Mouse (Mus musculus): Measurements from ENCODE around the gene Sik2. TPM values are rescaled to one million over a fixed set of nuclear protein-coding genes. Genes with fewer than 3 reads are reported as not detected.
A peak's percentile ranks its signal among the peaks of the same experiment; 100 is the strongest.

Gene Sik2
- polyA plus RNA-seq, 1 experiment from 2014 or later = 7.0 TPM

- Histone ChIP-seq H3K27ac (peak overlapping the region; percentile 53; the same call in 1 of the 2 replicates), H3K4me2 (no peak overlapping the region), H3K27me3 (no peaks in the 10 kb centered on the region), H3K9ac (no peak overlapping the region), H3K36me3 (0 out of 2 replicates have a peak, but pooled peaks cover 3% of the 10 kb centered on the region), H3K4me1 (replicated peaks) (peaks cover 26% of the 10 kb centered on the region), H3K4me3 (replicated peaks) (no peak overlapping the region), H3K9me3 (replicated peaks) (no peaks in the 10 kb centered on the region)
- no peak for ATAC-seq (ENCODE audit: low read depth)
- no peak for DNase-seq
- WGBS (ENCODE audit: insufficient replicate concordance) = 55% methylated on average over 1 of the region's 1 CpGs
Measured at GRCm38 (mm10) chr9:50944826-50945225, 64.0 kb downstream of the Sik2 start.

DNA sequence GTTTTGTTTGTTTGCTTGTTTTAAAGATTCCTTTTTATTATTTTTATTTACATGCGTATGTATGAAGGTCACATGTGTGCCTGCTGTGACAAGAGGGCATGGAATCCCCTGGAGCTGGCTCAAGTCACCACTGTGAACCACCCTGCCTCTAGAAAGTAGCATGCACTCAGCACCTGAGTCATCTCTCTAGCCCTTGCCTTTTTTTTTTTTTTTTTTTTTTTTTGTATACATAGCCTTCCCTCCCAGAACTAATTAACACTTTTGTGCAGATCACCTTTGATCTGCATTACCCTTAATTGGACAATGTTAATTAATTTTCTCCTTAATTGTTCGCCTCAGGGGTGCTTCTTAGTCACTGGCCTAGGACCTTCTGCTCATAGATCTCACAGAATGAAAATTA lies 66.2 kb downstream of the Sik2 start:
- H3K36me3 ChIP-seq = 0 out of 2 replicates have a peak, but pooled peaks cover 3% of the 10 kb centered on the region
- no peaks in the 10 kb centered on the region for H3K27me3 ChIP-seq
- WGBS (ENCODE audit: insufficient replicate concordance) = 83% methylated on average over 2 of the region's 2 CpGs
- H3K4me2 ChIP-seq = no peak overlapping the region
- no peak overlapping the region for H3K9ac ChIP-seq
- no peak overlapping the region for H3K27ac ChIP-seq
- no peak overlapping the region for H3K4me3 ChIP-seq (replicated peaks)
- DNase-seq = no peak
- H3K9me3 ChIP-seq (replicated peaks) = no peaks in the 10 kb centered on the region
- ATAC-seq (ENCODE audit: low read depth) = no peak
- H3K4me1 ChIP-seq (replicated peaks) = peaks cover 30% of the 10 kb centered on the region

- Histone ChIP-seq H3K27ac (no peak overlapping the region), H3K27me3 (no peaks in the 10 kb centered on the region), H3K36me3 (0 out of 2 replicates have a peak, but pooled peaks cover 3% of the 10 kb centered on the region), H3K4me3 (replicated peaks) (no peak overlapping the region), H3K4me2 (no peak overlapping the region), H3K4me1 (replicated peaks) (peaks cover 27% of the 10 kb centered on the region), H3K9me3 (replicated peaks) (no peaks in the 10 kb centered on the region), H3K9ac (no peak overlapping the region)
- WGBS (ENCODE audit: insufficient replicate concordance) = 41% methylated on average over 3 of the region's 3 CpGs
- ATAC-seq (ENCODE audit: low read depth) (no peak), DNase-seq (no peak)
Measured at GRCm38 (mm10) chr9:50941804-50942401, 67.0 kb downstream of the Sik2 start.

DNA sequence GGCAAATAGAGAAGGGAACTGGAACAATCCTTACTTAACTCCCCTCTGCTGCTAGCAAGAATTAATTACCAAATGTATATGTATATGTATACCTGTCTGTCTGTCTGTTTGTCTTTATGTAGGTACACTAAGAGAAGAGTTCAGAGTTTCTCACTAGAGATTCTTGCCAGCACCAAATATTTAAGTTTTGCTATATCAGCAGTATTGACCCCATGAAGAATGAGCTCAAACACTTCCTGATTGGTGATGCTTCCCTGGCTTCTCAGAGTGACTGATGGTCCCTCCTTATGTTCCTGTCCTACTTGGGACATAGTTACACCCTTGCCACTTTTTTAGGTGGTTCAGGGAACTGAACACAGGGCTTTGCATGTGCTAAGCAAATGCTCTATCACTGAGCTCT lies 78.9 kb downstream of the Sik2 start:
- no peak overlapping the region for H3K4me2 ChIP-seq
- no peaks in the 10 kb centered on the region for H3K9me3 ChIP-seq (replicated peaks)
- no peak for ATAC-seq (ENCODE audit: low read depth)
- no peak overlapping the region for H3K27ac ChIP-seq
- H3K4me3 ChIP-seq (replicated peaks) = no peak overlapping the region
- no peak overlapping the region for H3K9ac ChIP-seq
- DNase-seq = no peak
- no peaks in the 10 kb centered on the region for H3K27me3 ChIP-seq
- peaks cover 20% of the 10 kb centered on the region for H3K4me1 ChIP-seq (replicated peaks)
- peaks cover 36% of the 10 kb centered on the region for H3K36me3 ChIP-seq

DNA sequence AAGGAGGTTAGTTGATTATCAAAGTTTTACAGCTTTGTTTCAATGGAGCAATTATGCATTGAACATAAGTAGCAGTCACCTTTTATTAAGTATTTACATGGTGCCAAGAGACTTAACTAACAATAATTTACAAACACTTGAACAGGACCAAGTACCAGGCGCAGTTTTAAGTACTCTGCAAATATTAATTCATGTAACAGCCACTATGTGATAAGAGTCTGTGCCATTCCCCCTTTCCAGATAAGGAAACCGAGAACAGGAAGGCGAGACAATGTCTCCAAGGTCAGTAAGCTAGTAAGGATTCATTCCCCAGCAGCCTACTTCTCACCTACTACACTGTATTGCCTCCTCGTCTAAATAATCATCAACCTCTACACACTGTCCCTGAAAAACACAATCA lies 83.1 kb downstream of the Sik2 start:
- Histone ChIP-seq H3K27ac (peak overlapping the region; percentile 85), H3K4me3 (replicated peaks) (no peak overlapping the region; the same call in 1 of the 2 replicates), H3K4me1 (replicated peaks) (peaks cover 60% of the 10 kb centered on the region), H3K4me2 (peak overlapping the region; percentile 41), H3K9ac (peak overlapping the region; percentile 51; the same call in 1 of the 2 replicates), H3K36me3 (peaks cover 25% of the 10 kb centered on the region), H3K9me3 (replicated peaks) (no peaks in the 10 kb centered on the region), H3K27me3 (no peaks in the 10 kb centered on the region)
- ATAC-seq (ENCODE audit: low read depth) = 0 out of 2 replicates have a peak, but pooled peaks have one; percentile 19
- WGBS (ENCODE audit: insufficient replicate concordance) = 19% methylated on average over 4 of the region's 4 CpGs
- DNase-seq = no peak

DNA sequence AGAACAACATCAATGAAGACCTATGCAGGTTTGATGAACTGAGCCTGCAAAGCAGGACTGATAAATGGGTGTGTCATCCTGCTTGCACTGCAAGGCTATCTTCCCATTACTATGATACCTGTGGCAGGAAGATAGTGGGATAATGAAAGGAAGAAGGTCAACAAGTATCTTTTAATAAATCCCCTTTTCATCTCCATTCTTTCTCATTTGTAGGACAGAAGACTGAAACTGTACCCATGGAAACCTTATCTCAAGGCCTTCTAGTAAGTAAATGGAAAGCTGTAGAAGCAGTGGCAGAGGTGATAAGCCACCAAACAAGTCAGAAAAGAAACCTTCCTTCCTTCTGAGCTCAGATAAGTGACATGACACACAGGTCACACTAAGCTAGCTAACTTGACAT lies 84.4 kb downstream of the Sik2 start:
- ATAC-seq (ENCODE audit: low read depth) = peak; percentile 80
- DNase-seq = peak; percentile 34
- Histone ChIP-seq H3K27me3 (no peaks in the 10 kb centered on the region), H3K36me3 (peaks cover 18% of the 10 kb centered on the region), H3K4me2 (peak overlapping the region; percentile 42), H3K4me3 (replicated peaks) (peak overlapping the region; percentile 0), H3K9ac (peak overlapping the region; percentile 10; the same call in 1 of the 2 replicates), H3K27ac (peak overlapping the region; percentile 93), H3K4me1 (replicated peaks) (peaks cover 72% of the 10 kb centered on the region), H3K9me3 (replicated peaks) (no peaks in the 10 kb centered on the region)

DNA sequence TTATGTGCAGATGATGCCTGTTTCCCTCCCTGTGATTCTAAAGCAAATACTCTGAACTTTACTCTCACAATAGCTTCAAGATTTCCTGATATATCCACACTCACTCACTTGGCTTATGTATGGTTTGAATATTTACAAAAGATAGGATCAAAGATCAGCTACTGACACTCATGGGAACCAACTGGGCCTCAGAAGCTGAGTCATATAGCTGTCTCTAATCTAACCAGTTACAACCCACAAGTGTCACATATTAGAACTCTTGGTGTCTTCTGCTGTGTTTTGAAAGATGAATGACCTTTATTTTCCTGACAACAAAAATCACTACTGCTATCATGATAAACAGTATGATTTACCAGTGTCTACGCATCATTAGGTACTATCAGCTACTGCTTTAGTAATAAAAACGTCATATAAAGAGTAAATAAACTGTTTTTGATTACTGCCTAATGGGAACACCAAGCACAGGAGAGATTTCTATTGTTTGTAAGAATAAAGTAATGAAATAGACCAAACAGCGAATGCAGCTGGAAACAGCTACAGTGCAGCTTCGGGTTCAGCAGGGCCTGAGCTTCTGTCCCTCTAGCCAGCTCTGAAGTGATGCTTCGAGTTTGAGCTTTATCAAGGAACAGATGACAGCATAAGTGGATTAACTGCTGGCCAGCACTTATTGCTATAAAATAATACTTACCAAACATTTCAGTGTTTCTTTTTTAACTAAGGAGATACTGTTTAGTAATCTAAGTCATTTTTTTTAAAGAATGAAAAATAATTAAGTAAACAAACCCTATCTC lies 86.3 kb downstream of the Sik2 start:
- peak; percentile 13 for DNase-seq
- Histone ChIP-seq H3K4me3 (replicated peaks) (no peak overlapping the region), H3K9me3 (replicated peaks) (no peaks in the 10 kb centered on the region), H3K4me2 (peak overlapping the region; percentile 46), H3K9ac (no peak overlapping the region), H3K4me1 (replicated peaks) (peaks cover 81% of the 10 kb centered on the region), H3K36me3 (peaks cover 6% of the 10 kb centered on the region), H3K27ac (peak overlapping the region; percentile 93), H3K27me3 (no peaks in the 10 kb centered on the region)
- WGBS (ENCODE audit: insufficient replicate concordance) = 54% methylated on average over 5 of the region's 5 CpGs
- ATAC-seq (ENCODE audit: low read depth) = peak; percentile 79

DNA sequence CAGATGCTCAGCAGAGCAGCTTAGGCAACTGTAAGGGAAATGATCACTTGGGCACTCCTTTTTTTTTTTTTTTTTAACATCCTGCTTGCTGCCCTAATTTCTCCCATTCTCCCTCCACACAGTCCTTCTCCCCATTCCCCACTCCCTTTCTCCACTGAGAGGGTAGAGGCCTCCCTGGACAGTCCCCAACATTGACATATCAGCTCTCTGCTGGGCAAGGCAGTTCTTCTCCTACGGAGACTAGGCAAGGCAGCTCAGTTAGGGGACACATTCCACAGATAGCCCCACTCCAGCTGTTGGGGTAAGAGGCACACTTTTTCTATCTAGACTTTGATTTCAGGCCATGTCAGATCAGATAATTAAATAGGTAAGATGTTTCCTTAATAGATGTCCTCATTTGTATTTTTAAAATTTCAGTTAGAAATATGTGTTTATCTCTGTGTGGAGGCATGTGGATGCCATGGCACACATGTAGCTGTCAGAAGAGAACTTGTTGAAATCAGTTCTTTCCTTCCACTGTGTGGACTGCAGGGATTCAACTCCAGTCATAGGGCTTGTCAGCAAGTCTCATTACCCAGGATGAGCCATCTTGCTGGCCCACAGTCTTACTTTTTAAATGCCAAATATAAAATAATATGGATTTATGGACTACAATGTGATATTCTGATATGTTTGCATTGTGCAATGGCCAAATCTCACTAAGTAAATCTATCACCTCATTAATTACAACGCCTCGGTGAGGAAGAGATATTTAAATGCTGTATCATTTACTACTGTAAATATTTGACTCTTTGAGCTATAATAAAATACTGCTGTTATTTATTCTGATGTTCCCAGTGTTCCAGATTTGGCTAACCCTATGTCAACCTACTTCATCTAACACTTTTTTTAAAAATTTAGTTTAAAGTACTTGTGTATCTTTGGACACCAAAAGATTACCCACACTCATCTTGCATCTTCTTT lies 87.7 kb downstream of the Sik2 start:
- ATAC-seq (ENCODE audit: low read depth) (no peak), DNase-seq (no peak)
- H3K27ac ChIP-seq = peak overlapping the region; percentile 85
- no peak overlapping the region for H3K4me2 ChIP-seq
- 85% methylated on average over 3 of the region's 3 CpGs for WGBS (ENCODE audit: insufficient replicate concordance)
- peaks cover 73% of the 10 kb centered on the region for H3K4me1 ChIP-seq (replicated peaks)
- no peaks in the 10 kb centered on the region for H3K27me3 ChIP-seq
- H3K9me3 ChIP-seq (replicated peaks) = no peaks in the 10 kb centered on the region
- no peak overlapping the region for H3K9ac ChIP-seq
- no peak overlapping the region for H3K4me3 ChIP-seq (replicated peaks)
- H3K36me3 ChIP-seq = peaks cover 10% of the 10 kb centered on the region; the same call in 1 of the 2 replicates

DNA sequence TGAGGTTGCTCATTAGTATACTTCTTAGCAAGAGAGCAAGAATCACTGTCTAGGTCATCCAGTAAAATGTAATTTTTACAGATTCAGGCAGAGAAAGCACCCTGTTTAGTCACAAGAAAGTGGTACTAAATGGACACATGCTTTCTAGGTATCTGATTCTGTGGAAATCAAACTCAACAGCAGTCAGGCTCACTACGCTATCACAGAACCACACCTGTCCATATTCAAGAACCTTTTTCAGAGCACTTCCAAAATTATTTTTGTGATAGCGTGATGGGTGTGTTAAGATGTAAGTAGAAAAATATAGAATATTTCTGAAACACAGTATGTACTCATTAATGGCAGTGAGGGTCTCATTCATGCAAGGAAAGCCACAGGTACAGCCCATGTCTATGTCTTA lies 89.3 kb downstream of the Sik2 start:
- Histone ChIP-seq H3K4me2 (peak overlapping the region; percentile 22; the same call in 1 of the 2 replicates), H3K9ac (0 out of 2 replicates have a peak overlapping the region, but pooled peaks have one; percentile 10), H3K4me1 (replicated peaks) (peaks cover 62% of the 10 kb centered on the region), H3K9me3 (replicated peaks) (no peaks in the 10 kb centered on the region), H3K36me3 (peaks cover 18% of the 10 kb centered on the region; the same call in 1 of the 2 replicates), H3K27me3 (no peaks in the 10 kb centered on the region), H3K4me3 (replicated peaks) (no peak overlapping the region), H3K27ac (peak overlapping the region; percentile 67; the same call in 1 of the 2 replicates)
- peak; percentile 42 for ATAC-seq (ENCODE audit: low read depth)
- WGBS (ENCODE audit: insufficient replicate concordance) = 54% methylated on average over 2 of the region's 2 CpGs
- DNase-seq = no peak

GRCm38 (mm10) chr9:50918131-50918530 lies 90.7 kb downstream of the Sik2 start:
- WGBS (ENCODE audit: insufficient replicate concordance) = 78% methylated on average over 3 of the region's 3 CpGs
- Histone ChIP-seq H3K4me3 (replicated peaks) (no peak overlapping the region), H3K9ac (no peak overlapping the region), H3K4me1 (replicated peaks) (peaks cover 49% of the 10 kb centered on the region), H3K27ac (no peak overlapping the region; the same call in 1 of the 2 replicates), H3K36me3 (peaks cover 28% of the 10 kb centered on the region; the same call in 1 of the 2 replicates), H3K27me3 (no peaks in the 10 kb centered on the region), H3K9me3 (replicated peaks) (no peaks in the 10 kb centered on the region), H3K4me2 (no peak overlapping the region)
- DNase-seq (no peak), ATAC-seq (ENCODE audit: low read depth) (no peak)

Measured in liver, embryonic 13.5 days (tissue).